Comparison of ENCODE assay signal across 20 mouse cellular contexts in the genomic region with DNA sequence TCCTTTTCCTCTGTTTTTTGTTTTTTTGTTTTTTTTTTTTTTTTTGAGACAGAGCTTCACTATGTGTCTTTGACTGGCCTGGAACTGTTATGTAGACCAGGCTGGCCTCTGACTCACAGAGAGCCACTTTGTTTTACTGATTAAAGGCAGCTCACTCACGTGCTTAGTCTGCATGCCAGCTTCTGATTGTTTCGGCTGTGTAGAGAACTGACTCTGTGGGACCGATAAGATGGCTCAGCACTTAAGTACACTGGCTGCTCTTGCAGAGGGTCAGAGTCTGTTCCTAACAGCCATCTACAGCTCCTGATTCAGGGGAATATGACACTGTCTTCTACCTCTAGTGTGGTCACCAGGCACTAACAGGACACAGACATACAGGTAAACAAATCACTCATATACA.
"Had no signal": no experiment of that assay in that cellular context is flagged by ENCODE, and none has a peak within 500 bp of the region (broad histone marks: within the 10 kb centered on the region; RNA-seq: fewer than 3 reads in every experiment).

No protein-coding gene starts in this region.

- DNase-seq: kidney, postnatal 14 days; kidney, postnatal 4 days; left cerebral cortex, postnatal 4 days; liver, postnatal 0 days; lung, embryonic 14.5 days; retina, postnatal 1 day; right cerebral cortex, postnatal 25 days; spleen, adult 18-20 months; thymus, postnatal 36 days had no signal

- H3K27me3 ChIP-seq: limb, embryonic 12.5 days; limb, embryonic 15.5 days; midbrain, embryonic 12.5 days; midbrain, embryonic 15.5 days; neural tube, embryonic 13.5 days; stomach, embryonic 15.5 days had no signal

- H3K4me3 ChIP-seq: limb, embryonic 12.5 days; limb, embryonic 15.5 days; midbrain, embryonic 12.5 days; midbrain, embryonic 15.5 days; myocyte; neural tube, embryonic 13.5 days; stomach, embryonic 15.5 days had no signal

- H3K4me1 ChIP-seq: limb, embryonic 12.5 days; limb, embryonic 15.5 days; midbrain, embryonic 12.5 days; midbrain, embryonic 15.5 days; neural tube, embryonic 13.5 days; stomach, embryonic 15.5 days had no signal

- H3K27ac ChIP-seq: limb, embryonic 12.5 days; limb, embryonic 15.5 days; liver, embryonic 14.5 days; macrophage; midbrain, embryonic 12.5 days; midbrain, embryonic 15.5 days; neural tube, embryonic 13.5 days; stomach, embryonic 15.5 days had no signal

- H3K9ac ChIP-seq: limb, embryonic 12.5 days; limb, embryonic 15.5 days; liver, embryonic 14.5 days; liver, postnatal 0 days; lung, embryonic 14.5 days; midbrain, embryonic 12.5 days; midbrain, embryonic 15.5 days; neural tube, embryonic 13.5 days; stomach, embryonic 15.5 days had no signal

- ATAC-seq: liver, postnatal 0 days; lung, postnatal 0 days; midbrain, embryonic 15.5 days had no signal

- H3K4me2 ChIP-seq: limb, embryonic 12.5 days; limb, embryonic 15.5 days; liver, embryonic 11.5 days; lung, embryonic 14.5 days; midbrain, embryonic 12.5 days; midbrain, embryonic 15.5 days; neural tube, embryonic 13.5 days; stomach, embryonic 15.5 days had no signal

- H3K9me3 ChIP-seq: limb, embryonic 12.5 days; limb, embryonic 15.5 days; midbrain, embryonic 12.5 days; midbrain, embryonic 15.5 days; neural tube, embryonic 13.5 days; stomach, embryonic 15.5 days had no signal
